Mouse (Mus musculus): ENCODE measurements around the gene Cct5.
"Not testable (repeated sequence)": the region's sequence is repeated elsewhere in the genome, so short reads cannot be mapped to it uniquely, and the experiment has no call there.

Cct5 gene

DNA sequence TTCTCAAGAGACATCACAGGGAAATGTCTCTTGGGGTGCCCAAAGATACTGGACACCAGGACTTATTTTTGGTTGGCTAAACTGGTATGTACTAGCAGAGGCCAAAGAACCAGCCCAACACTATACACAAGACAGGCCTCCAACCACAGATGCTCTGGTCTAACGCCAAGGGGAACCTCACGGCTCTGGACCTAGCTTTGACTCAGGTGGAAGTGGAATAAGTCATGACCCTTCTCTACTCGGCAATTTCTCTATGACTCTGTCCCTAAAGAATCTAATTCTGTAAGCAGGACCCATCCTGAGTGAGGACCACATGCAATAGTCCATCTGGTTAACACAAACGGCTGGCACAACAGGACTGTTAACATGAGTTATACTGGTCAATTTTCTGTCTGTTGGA, 1.8 kb downstream of the Cct5 start:
- peak; percentile 26 for DNase-seq (ENCODE audit: inconsistent ontology term)

DNA sequence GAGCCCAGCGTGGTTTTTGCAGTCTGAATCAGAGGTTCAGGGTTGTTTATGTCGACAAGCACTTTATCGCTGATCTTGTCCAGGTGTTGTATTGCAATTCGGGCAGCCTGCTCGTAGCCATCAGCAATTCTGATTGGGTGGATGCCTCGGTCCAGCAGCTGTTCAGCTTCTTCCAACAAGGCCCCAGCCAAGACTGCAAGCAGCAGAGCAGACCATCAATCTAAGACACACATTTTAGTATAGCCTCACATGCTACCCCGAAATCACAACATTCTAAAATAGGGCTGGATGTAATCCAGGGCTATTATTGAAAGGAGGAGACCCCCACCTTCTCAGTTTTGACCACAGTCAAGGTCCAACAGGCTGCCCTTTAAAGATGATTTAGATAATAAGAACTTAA, 6.0 kb downstream of the Cct5 start:
- no peak for DNase-seq (ENCODE audit: inconsistent ontology term)

DNA sequence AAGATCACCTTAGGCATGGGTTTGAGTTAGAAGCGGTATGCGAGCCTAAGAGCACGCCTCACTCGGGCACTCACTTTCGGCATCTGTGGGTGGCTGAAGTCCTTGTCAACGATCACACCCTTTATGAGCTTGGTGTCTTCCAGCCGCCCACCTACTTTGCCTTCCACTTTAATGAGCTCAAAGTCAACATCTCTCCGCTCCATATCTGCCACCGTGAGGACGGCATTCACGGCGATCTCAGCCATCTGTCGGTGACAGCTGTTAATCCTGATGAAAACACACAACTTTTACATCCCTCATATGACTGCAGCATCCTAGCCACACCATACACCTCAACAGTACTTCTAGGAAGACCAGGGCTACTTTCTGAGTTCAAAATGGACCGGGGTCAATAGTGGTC, 7.3 kb downstream of the Cct5 start:
- no peak for DNase-seq (ENCODE audit: inconsistent ontology term)

DNA sequence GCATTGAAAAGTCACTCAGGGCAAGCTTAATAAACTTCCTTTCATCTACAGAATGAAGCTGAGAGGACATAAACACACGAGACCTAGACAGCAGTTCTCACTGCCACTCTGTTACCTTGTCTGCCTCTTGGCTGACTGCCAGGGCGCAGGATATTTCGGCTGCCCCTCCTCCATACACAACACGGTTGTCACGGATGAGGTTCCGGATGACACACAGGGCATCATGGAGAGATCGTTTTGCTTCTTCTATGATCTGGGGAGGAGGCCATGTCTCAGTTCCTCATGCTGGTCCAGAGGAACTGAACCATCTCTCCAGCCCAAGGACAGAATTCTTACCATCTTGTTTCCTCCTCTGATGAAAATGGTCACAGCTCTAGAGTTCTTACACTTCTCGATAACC, 9.1 kb downstream of the Cct5 start:
- DNase-seq (ENCODE audit: inconsistent ontology term) = no peak

DNA sequence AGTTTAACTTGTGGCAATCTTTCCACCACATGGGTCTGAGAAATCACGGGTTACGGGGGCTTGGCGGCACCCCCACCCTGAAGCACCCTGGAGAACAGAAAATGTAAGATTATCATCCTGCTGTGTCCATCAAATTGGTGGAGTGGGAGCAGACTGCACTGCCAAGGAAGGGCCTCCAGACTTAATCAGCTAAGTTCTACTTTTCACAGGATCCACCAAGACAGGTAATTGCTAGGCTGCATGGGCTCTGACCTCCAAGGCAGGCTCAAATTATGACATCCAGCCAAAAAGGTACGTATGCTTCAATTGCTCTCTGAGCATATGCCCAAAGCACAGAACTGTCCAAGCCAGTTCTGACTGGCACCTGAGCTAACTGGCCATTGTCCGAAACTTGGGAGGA, 11.4 kb downstream of the Cct5 start:
- DNase-seq (ENCODE audit: inconsistent ontology term) = no peak

DNA sequence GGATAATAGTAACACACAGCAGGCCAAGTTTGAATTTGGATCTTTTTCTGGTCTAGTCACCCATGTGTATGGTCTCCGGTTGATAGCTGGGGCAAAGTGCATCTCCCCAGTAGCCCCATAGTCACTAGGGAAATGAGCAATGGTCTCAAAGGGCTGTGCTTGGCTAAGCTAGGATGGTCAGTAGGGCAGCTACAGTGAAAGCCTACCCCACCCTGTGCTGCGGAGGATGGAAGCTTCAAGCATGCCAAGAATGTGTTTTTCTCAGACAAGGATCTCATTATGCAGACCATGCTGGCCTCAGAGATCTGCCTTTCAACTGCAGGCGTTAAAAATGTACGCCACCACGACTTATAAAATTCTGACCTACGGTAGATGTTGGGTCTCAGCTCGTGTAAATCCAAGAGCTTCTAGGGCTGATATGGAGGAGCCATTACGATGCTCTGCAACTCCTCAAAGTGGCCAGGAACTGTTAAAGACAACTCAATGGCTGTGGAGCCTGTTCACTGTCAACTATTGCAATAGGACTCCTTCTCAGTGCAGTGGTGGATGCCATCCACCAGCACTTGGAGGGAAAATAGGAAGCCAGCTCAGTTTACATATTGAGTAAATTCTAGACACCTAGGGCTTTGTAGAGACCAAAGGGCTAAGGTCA, 12.5 kb downstream of the Cct5 start:
- peak; percentile 74 for DNase-seq (ENCODE audit: inconsistent ontology term)

DNA sequence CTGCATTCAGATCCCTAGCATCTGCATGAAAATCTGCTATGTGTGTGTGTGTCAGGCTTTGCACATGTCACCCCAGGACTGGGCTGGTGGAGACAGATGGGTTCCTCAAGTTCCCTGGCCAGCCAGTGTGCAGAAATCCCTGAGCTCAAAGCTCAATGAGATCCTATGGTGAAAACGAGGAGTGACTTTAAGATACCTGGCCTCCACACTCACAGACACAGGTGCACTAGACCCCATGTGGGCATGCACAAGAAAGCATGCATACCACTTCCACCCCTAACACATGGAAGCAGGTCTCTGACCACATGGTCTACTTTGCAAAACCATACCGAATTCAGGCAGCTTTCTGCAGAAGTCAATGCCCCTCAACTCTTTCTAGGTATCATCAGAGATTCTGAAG, 13.8 kb downstream of the Cct5 start:
- DNase-seq (ENCODE audit: inconsistent ontology term) = no peak

DNA sequence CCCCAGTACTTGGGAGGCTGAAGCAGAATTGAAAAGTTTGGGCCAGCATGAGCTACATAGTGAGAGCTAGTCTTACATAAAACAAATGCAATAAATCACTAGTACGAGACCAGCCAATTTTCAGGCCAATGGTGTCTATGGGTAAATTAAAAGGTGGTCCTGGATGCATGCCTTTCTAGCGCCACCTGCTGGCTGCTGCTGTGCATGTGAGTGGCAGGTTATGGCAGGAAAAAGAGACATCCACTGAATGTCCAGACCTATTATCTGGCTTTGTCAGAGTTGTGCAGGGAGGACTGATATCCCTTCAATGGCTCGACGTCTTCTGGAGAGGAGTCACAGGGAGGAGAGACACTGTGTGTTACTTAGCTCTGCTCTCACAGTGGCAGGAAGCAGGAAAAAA, 15.1 kb downstream of the Cct5 start:
- DNase-seq (ENCODE audit: inconsistent ontology term) = peak; percentile 66

DNA sequence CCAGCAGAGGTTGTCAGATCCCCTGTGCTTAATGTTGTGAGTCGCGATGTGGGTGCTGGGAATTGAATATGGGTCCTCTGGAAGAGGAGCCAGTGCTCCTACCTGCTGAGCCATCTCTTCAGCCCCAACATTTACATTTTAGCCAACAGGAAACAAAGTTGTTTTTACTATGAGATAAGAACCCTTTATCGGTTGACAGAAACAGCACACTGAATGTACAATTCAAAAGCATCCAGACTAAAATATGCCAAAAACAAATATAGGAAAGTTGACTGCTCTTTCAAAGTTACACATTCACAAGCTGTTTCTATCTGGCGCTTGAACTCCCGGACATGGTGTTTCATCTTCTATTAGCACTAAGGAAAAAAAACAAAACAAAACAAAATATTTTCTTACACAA, 15.5 kb downstream of the Cct5 start:
- no peak for DNase-seq (ENCODE audit: inconsistent ontology term)

DNA sequence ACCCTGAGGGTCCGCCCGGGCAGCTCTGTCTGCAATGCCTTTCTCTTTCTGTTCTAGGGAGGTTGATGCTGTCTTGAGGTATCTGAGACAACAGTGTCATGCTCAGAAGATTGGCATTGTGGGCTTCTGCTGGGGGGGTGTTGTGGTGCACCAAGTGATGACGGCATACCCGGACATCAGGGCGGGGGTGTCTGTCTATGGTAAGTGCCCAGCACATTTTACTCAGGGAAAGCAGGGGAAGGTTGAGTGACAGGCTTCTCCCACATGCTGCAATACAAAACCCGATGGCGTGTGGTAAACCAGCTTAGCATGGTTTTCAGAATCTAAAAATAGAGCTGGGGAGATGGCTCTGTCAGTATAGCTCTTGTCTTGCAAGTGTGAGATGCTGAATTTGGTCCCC, 16.4 kb downstream of the Cct5 start:
- DNase-seq (ENCODE audit: inconsistent ontology term) = no peak

DNA sequence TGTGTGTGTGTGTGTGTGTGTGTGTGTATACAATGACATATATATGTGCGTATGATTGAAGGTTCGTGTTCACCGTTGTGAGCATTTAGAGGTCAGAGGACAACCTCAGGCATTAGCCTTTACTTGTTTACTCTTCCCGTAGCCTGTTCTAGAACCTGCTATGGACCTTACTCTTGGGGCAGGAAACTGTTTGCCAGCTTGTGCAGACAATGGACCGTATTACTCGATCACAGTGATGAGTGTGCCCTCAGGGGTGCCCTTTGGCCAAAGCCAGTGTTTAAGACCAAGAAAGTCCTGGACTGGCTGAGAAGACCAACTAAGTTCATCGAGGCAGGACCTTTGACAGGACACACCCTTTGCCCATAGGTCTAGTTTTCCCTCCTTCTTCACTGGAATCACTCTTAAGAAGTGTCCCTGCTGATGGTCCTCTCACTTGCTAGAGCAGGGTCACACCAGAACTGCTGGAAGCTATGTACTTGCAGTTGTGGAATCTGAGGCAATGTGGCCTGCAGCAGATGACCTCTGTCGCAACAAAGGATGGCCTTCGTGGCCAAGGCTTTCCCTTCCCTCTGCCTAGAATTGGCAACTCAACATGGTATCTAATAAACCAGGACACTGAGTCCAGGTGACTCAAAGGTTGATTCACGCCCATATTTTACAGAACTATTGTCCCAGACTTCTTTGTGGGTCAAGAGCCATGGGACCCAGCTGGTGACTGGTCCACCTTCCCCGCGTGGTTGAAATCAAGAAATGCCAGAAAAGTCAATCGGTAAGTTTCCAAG, 18.1 kb downstream of the Cct5 start:
- no peak for DNase-seq (ENCODE audit: inconsistent ontology term)

DNA sequence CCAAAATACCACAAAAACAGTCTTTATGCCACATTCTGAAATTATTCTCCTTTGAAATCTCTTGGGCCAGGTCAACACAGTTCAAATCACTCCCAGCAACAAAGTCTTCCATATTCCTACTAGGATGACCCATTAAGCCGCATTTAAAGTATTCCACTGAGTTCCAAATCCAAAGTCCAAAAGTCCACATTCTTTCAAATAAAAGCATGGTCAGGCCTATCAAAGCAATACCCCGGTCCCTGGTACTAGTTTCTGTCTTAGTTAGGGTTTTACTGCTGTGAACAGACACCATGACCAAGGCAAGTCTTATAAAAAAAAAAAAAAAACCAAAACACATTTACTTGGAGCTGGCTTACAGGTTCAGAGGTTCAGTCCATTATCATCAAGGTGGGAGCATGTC, 20.5 kb downstream of the Cct5 start:
- not testable (repeated sequence) for DNase-seq (ENCODE audit: inconsistent ontology term)

DNA sequence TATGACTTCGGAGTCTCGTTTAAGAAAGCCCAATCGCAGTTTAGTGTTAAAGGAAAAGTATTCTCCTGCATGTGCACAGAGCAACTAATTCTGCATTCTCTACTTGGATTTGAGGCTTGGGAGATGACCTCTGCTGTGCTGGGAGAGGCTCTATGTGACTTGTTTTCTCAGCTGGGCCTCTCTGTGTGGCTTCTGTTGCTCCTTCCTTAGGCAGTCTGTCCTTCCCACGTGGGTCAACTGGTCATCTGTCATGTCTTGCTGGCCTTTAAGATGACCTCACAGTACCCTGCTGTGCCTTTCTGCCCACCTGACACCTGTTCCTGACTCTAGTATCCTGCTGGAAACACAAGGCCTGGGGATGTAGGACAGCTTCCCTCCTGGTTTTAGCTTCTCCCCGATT, 25.5 kb downstream of the Cct5 start:
- DNase-seq (ENCODE audit: inconsistent ontology term) = no peak

DNA sequence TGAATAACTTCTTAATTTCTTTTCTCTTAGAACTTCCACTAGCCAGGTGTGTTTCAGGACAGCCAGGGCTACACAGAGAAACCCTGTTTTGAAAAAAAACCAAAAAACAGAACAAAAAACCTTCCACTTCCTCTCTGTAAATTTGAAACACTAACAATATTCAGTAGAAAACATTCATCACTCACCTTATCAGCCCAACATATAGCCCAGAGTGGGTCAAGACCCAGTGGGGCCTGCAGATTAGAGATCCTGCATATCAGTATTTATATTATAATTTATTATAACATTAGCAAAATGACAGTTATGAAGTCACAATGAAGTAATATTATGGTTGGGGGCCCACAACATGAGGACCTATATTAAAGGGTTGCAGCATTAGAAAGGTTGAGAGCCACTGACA, 27.9 kb downstream of the Cct5 start:
- no peak for DNase-seq (ENCODE audit: inconsistent ontology term)

DNA sequence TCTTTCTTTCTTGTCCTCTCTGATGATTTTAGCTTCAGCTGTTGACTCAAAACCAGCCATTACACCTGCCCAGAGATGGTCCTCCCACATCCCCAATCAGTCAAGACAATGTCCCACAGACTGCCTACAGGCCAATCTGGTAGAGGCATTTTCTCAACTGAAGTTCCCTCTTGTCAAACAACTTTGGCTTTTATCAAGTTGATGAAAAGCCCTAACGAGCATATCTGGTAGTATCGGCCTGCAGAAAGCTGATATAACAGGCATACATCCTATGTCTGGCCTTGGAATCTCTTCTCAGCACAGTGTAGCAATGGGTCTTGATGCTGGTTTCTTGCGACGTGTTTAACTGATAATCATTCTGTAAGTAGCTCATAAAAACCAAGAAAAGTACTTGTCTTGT, 28.3 kb downstream of the Cct5 start:
- DNase-seq (ENCODE audit: inconsistent ontology term) = no peak

DNA sequence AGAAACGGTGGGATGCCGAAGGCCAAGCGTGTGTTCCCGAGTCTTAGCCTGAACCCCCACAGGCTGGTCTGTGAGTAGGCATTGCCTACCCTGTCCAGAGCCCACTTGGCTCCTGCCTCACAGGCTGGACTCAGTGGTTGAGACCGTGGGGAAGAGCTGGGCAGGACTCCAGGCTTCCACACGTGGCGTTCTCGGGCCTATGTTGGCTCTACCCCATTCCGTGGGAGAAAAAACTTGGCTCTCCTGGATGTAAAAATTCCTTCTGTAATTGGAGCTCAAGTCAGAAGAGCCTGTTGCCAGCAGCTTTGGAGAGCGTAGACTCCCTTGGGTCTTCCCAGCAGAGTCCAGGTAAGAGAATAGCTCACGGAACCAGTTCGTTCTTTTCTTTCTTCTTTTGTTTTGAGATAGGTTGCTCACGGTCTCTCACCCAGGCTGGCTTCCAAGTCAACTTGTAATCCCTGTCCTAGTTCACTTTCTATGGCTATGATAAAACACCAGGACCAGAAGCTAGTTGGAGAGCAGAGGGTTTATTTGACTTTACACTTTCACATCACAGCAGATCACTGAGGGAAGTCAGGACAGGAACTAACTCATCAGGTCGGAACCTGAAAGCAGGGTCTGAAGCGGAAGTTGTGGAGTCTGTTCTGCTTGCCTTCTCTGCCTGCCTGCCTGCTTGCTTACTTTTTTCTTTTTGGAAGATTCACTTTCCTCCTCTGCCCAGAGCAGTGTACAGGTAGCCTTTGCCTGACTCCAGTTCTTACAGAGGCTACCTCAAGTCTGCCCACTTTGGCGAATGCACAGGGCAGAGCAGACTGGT, 29.5 kb downstream of the Cct5 start:
- peak; percentile 73 for DNase-seq (ENCODE audit: inconsistent ontology term)

DNA sequence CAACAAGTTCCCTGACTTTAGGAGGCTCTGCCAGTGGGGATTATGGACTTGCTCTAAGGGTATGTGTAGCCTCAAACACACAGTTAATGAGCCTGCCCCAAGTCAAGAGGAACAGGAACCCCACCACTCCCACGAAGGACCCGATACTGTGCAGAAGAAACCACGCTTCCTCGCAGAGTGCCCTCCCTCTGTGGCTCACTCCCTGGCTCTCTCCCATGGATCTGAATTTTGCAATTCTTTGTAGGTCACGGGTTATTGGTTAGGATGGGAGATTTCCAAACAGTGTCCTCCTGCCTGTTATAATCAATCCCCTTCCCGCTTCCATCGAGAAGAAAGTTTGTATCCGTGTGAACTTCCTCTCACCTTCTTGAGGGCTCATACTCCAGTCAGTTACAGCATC, 30.6 kb downstream of the Cct5 start:
- no peak for DNase-seq (ENCODE audit: inconsistent ontology term)

DNA sequence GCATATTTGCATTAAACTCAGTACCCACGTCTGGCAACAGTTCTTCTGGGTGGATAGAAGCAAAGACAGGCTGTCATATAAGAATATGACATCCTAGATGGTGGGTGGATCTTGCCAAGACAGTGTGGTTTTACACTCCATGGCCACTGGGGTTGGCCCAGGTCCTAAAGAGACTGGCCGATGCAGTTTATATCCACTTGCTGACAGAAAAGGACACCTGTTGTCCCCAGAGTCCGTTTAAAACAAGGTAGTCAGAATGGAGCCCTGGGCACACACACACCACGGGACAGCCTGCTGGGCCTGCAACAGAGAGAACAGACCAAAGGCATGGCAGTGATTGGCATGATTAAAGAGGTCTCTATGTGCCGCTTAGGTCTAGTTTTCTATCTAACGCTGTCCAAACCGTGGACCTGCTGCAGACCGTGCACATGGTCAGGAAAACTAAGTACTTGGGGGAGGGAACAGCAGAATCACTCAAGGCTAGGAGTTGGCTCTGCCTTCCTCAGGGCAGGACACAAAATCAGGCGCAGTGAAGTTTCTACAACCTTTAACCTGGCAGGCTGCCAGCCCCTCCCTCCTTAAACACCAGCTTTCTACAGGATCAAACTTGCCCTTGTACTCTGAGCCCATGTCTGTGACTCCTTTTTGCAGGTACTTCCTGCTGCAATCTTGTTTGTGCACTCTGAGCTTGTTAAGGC, 32.1 kb downstream of the Cct5 start:
- DNase-seq (ENCODE audit: inconsistent ontology term) = no peak

DNA sequence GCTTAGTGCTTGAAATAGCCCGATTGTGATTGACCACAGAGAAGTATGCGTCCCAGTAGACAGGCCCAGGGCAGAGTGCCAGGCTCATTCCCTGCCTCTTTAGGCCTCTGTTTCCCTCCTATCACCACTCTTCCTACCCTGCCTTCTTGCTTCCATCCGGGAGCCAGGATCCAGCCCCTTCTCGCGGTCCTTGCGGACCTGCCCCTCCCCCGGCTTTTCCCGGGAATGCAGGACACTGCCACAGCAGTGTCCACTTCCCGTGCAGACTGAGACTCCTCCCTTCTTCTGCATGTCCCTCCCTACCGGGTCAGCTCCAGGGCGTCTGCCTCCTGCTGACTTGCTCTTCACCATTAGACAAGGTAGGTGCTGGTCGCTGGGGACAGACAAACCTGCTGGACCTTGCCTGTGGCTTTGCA, 33.0 kb downstream of the Cct5 start:
- DNase-seq (ENCODE audit: inconsistent ontology term) = peak; percentile 58

DNA sequence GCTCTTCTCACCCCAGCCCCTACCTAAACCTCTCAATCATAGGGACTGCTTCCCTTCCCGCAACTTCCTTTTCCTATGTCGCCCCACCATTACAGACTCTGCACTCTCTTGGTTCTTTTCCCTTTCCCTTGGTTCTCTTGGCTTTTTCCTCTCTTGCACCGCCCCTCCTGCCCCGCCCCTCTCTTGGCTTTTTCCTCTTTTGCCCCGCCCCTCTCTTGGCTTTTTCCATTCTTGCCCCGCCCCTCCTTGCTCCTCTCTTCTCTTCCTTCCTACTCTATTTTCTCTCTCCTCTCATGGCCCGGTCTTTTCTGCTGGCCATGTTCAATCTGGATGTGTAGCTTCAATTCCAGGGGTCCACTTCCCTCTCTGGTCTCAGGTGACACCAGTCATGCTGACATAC, 34.2 kb downstream of the Cct5 start:
- DNase-seq (ENCODE audit: inconsistent ontology term) = no peak

DNA sequence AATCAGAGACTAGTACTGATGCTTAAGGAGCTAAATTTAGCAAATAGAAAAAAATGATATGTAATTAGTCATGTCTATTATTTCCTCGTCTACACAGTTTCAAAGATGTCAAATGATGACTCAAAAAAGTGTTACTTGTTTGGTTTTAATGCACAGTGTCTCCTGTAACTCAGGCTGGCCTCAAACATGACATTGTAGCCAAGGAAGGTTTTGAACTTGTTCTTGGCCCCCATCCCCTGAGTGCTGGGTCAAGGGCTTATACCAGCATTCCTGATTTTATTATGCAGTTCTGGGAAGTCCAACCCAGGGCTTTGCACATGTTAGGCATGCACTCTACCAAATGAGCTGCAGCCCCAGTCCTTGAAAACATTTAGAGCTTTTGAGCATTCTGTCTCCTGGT, 35.8 kb downstream of the Cct5 start:
- DNase-seq (ENCODE audit: inconsistent ontology term) = no peak

DNA sequence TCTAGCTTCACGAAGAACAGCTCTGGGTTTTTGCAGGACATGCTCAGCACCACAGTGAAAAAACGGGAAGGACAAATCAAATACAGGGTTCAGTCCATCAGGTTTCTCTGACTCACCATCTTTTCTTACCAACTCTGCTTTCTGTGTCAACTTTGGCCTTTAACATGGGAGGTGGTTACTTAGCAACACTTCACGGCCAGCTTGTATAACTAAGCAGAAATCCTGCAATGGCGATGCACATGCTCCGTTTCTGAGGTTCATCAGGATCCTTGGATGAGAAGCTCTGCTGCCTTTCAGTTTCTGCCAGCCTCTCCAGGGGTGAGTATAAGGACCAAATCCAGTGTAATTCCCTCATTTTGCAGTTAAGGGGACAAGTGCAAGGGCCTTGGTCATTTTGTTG, 36.4 kb downstream of the Cct5 start, which contains the start of gene Cmbl:
Cmbl (plus strand) TSS at position 206 of the 400 bp plus-strand sequence.
- DNase-seq (ENCODE audit: inconsistent ontology term) = no peak
